Mouse (Mus musculus) liver, embryonic 14.5 days (tissue): ENCODE measurements around the gene Gm49403. TPM values are rescaled to one million over a fixed set of nuclear protein-coding genes. Genes with fewer than 3 reads are reported as not detected.
A peak's percentile ranks its signal among the peaks of the same experiment; 100 is the strongest.
"Not testable (repeated sequence)": the region's sequence is repeated elsewhere in the genome, so short reads cannot be mapped to it uniquely, and the experiment has no call there.

Source experiments
- ATAC-seq: fragments of 200-750 bp; cut with Nextera tagmentation; 2 replicates; pipeline ENCODE4 v1.8.0; 2017; ENCODE audit warnings: moderate number of reproducible peaks, mild to moderate bottlenecking, moderate library complexity; ENCODE audit not compliant: insufficient read depth
- DNase-seq, 3 experiments: peaks; one replicate each; pipeline ENCODE4 v3.0.0-alpha.2; 2012 to 2013; ENCODE audit warnings: low read depth in 3 of 3, low spot score in 3 of 3
- H3K27ac ChIP-seq: fragments of 300-500 bp; sonication (generic); 2 replicates; pipeline ENCODE4 v1.5.1; 2014; ENCODE audit warnings: moderate library complexity, mild to moderate bottlenecking, control low read depth, inconsistent platforms
- H3K27me3 ChIP-seq: fragments of 300-500 bp; sonication (generic); 2 replicates; pipeline ENCODE4 v1.6.1; 2014; ENCODE audit warnings: mild to moderate bottlenecking, low read length, moderate library complexity; ENCODE audit not compliant: control insufficient read depth, insufficient read depth
- H3K36me3 ChIP-seq: fragments of 300-500 bp; sonication (generic); replicated peaks from 2 replicates; pipeline ENCODE4 v1.6.1; 2014; ENCODE audit warnings: low read depth; ENCODE audit not compliant: control insufficient read depth, insufficient read depth
- H3K4me1 ChIP-seq, 2 experiments: fragments of 200-500 bp in 1 of 2; fragments of 300-500 bp in 1 of 2; sonication (generic) in 1 of 2; replicated peaks; 2 replicates each; pipeline ENCODE4 v1.6.1; 2012 to 2014; ENCODE audit warnings: antibody characterized with exemption in 1 of 2, inconsistent platforms in 1 of 2, low read length in 1 of 2; ENCODE audit not compliant: control insufficient read depth in 2 of 2, insufficient read depth in 2 of 2
- H3K4me2 ChIP-seq: fragments of 300-500 bp; sonication (generic); 2 replicates; pipeline ENCODE4 v1.6.1; 2014; ENCODE audit warnings: low read depth, mild to moderate bottlenecking, control low read depth, moderate library complexity
- H3K4me3 ChIP-seq, 2 experiments: fragments of 200-500 bp in 1 of 2; fragments of 300-500 bp in 1 of 2; sonication (generic) in 1 of 2; 2 replicates each; pipeline ENCODE4 v1.5.1; 2012 to 2014; ENCODE audit warnings: low read depth in 2 of 2, low read length in 2 of 2, mild to moderate bottlenecking in 2 of 2, control low read depth in 1 of 2, inconsistent platforms in 1 of 2, moderate library complexity in 1 of 2; ENCODE audit not compliant: insufficient read depth in 1 of 2
- H3K9ac ChIP-seq: fragments of 300-500 bp; sonication (generic); replicated peaks from 2 replicates; pipeline ENCODE4 v1.6.1; 2014; ENCODE audit warnings: mild to moderate bottlenecking, control low read depth, moderate library complexity
- H3K9me3 ChIP-seq: fragments of 300-500 bp; sonication (generic); 2 replicates; pipeline ENCODE4 v1.6.1; 2016; ENCODE audit warnings: low read length, mixed read lengths; ENCODE audit not compliant: control insufficient read depth
- CTCF ChIP-seq: IDR thresholded peaks from 2 replicates; pipeline ENCODE4 v1.5.1; 2016; ENCODE audit warnings: antibody characterized with exemption, low read depth, control low read depth
- EP300 ChIP-seq: IDR thresholded peaks from 2 replicates; pipeline ENCODE4 v1.6.1; 2016; ENCODE audit warnings: antibody characterized with exemption, low read depth
- WGBS: fragments of 180-500 bp; shearing (Covaris S2); extraction: QIAGEN DNeasy Blood & Tissue Kit; methylation state at CpG from one replicate; pipeline ENCODE4 v1.1.7; 2014; ENCODE audit not compliant: insufficient replicate concordance; 5-methylcytosine and 5-hydroxymethylcytosine counted together
- polyA plus RNA-seq, 2 experiments: library from polyadenylated mRNA; depleted of rRNA in 1 of 2; stranded (reverse) in 1 of 2; unstranded in 1 of 2; fragments of >200 nt; fragmentation: Nextera tagmentation in 1 of 2; extraction: Ambion mirVana in 1 of 2; gene quantifications; 2 replicates each; pipeline versions ENCODE4 v1.2.1 to v1.2.3; 2012 to 2014

The Gm49403 gene
- polyA plus RNA-seq (2012; rRNA removed) (not detected in 2 replicates), polyA plus RNA-seq (2014; fragmentation: Nextera tagmentation; extraction: Ambion mirVana) (not detected in 2 replicates)

DNA sequence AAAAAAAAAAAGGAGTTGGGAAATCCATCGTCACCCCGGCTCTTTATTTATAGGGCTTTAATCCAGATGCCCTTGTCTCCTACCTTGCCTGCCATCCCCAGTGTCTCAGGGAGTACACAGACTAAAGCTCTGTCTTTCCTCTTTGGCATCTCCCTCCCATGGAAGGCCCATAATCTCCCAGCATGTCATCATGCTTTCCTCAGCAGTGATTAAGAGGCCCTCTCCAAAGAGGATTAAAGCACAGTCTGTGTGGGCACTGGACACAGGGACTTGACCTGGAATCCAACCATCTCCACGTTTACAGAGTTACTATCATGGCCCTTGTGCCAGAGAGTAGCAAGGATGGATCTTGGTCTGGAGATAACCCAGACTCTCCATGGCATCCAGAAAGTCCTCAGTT, at the start of gene Gm49403, which contains the start of gene Lbhd1:
Gene Gm49403 (plus strand): TSS at position 315 of the 400 bp plus-strand sequence.
Gene Lbhd1 (plus strand): TSS at position 117 of the 400 bp plus-strand sequence.
- Histone ChIP-seq H3K27ac (no peak within 1 kb of the TSS), H3K4me3 (no peak within 1 kb of the TSS), H3K36me3 (no peaks in the 10 kb centered on the region), H3K4me2 (no peak within 1 kb of the TSS), H3K9ac (no peak within 1 kb of the TSS), H3K4me1 (peaks cover 15% of the 10 kb centered on the region in 2 experiments), H3K27me3 (no peaks in the 10 kb centered on the region), H3K9me3 (no peaks in the 10 kb centered on the region)
- WGBS, result 73% methylated on average over 3 of the region's 3 CpGs
- ATAC-seq (no peak), DNase-seq (no peak)
- no peak for TF ChIP-seq EP300
- no peak for TF ChIP-seq CTCF

DNA sequence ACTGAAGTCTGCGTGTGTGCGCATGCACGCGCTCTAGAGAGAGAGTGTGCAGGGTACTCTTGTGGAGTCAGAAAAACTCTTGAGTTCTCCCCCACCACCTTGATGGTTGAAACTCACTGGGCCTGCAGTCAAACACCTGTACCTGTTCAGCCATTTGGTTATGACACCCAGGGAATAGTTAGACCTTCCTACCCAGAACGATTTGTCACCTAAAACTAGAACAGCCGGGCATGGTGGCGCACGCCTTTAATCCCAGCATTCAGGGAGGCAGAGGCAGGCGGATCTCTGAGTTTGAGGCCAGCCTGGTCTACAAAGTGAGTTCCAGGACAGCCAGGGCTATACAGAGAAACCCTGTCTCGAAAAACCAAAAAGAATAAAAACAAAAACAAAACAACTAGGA, 47.4 kb upstream of the Gm49403 start:
- not testable (repeated sequence) for DNase-seq, H3K4me2 ChIP-seq, H3K9ac ChIP-seq, H3K27me3 ChIP-seq, ATAC-seq, H3K4me3 ChIP-seq, H3K27ac ChIP-seq, H3K9me3 ChIP-seq
- WGBS, result 91% methylated on average over 10 of the region's 10 CpGs
- Histone ChIP-seq H3K36me3 (peaks cover 37% of the 10 kb centered on the region), H3K4me1 (peaks cover 4 to 28% of the 10 kb centered on the region in 2 experiments)

DNA sequence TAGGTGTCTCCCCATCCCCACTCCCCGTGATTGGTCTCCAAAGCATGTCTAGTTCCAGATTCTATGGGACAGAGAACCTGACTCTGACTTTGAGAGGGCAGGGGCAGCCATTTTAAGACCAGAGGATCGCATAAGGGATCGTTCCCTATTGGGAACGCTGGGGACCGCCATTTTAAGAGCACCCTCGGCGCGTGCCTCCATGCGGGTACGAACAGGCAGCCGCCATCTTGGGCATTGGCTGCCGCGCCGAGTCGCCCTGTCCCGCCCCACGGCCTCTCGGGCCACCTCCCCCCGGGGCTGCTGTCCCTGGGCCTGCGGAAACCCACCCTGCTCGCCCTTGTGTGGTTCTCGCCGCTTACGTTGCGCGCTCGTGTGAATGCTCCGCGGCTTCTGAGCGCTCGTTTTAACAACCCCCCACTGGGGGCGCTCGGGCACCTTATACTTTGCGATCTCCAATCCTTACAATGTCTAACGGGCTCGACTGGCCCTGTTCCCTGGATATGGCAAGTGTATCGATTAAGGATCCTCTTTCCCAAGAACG, 46.4 kb upstream of the Gm49403 start, which contains the start of gene Bscl2:
Gene Bscl2 (plus strand): TSS at position 217 of the 541 bp plus-strand sequence.
- WGBS, result 1% methylated on average over 38 of the region's 38 CpGs
- peak within 1 kb of the TSS; percentile 90 for H3K4me2 ChIP-seq

DNA sequence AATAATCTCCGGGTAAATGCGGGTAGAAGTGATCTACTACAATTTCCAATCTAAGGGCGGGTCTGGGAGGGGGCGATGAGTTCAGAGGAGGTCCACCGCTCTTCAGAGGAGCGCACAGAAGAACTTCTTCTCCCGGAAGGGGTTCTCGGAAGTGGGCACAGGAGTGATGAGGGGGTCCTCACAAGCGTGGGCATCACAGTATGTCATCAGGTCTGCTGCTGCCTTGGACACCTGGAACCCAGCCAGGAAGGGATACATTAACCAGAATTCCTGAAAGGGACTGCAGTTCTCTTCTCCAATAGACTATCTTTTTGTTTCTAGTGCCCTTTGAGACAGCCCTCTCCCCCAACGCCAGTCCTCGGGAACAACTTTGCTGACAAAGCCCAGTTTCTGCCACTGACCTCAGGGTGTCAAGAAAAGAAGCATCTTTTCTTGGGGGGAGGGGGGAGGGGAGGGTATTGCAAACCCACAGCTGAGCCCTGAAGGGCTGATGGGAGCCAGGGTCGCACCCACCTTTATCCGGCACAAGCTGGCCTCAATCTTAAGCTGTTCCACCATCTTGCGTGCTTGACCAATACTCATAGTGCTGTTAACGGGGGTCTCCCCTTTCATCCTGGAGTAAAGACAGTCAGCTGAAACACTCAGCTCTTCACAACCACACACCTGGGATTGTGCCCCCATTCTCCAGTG, 45.5 kb upstream of the Gm49403 start:
- Histone ChIP-seq H3K9me3 (no peaks in the 10 kb centered on the region), H3K4me2 (peak overlapping the region; percentile 90), H3K27ac (peak overlapping the region; percentile 30), H3K4me1 (peaks cover 4 to 28% of the 10 kb centered on the region in 2 experiments), H3K9ac (peak overlapping the region; percentile 78), H3K27me3 (no peaks in the 10 kb centered on the region), H3K36me3 (peaks cover 18% of the 10 kb centered on the region), H3K4me3 (peak overlapping the region; percentile 60 to 62)
- ATAC-seq (peak; percentile 22; the same call in 1 of the 2 replicates), DNase-seq (no peak)
- 23% methylated on average over 15 of the region's 15 CpGs for WGBS
- no peak for TF ChIP-seq CTCF
- no peak for TF ChIP-seq EP300

More for the DNA sequence above, 46.4 kb upstream of the Gm49403 start, which contains the start of gene Bscl2:
- ATAC-seq, result peak; percentile 74
- Histone ChIP-seq H3K27me3 (no peaks in the 10 kb centered on the region), H3K4me1 (peaks cover 4 to 28% of the 10 kb centered on the region in 2 experiments), H3K9ac (peak within 1 kb of the TSS; percentile 78), H3K4me3 (peak within 1 kb of the TSS; percentile 60 to 62), H3K27ac (peak within 1 kb of the TSS; percentile 30), H3K36me3 (peaks cover 27% of the 10 kb centered on the region), H3K9me3 (no peaks in the 10 kb centered on the region)
- peak; percentile 60 to 71 (median 65) for DNase-seq
- 0 out of 2 replicates have a peak, but pooled peaks have one; percentile 23 for TF ChIP-seq EP300
- peak; percentile 73 for TF ChIP-seq CTCF
